9 mouse cellular contexts compared by ENCODE assay signal in genomic region chr5:22344976-22345651, GRCm38 (mm10). TPM values are rescaled to one million over a fixed set of nuclear protein-coding genes. Genes with fewer than 3 reads are reported as not detected.
A peak's percentile ranks its signal among the peaks of the same experiment; 100 is the strongest.
DNase-seq lines count a peak whose midpoint lies in the region; ATAC-seq and TF ChIP-seq lines count a peak whose summit lies in the region.
"Had no signal": no experiment of that assay in that cellular context is flagged by ENCODE, and none has a peak within 500 bp of the region (broad histone marks: within the 10 kb centered on the region; RNA-seq: fewer than 3 reads in every experiment).

No protein-coding gene starts in this region.

- H3K4me3 ChIP-seq in left cerebral cortex, adult 2 months: peak overlapping the region; percentile 52
- H3K4me3 ChIP-seq in forebrain, embryonic 13.5 days: peak overlapping the region; percentile 64
- peak overlapping the region; percentile 60 for H3K4me3 ChIP-seq in kidney, embryonic 15.5 days (replicated peaks)
- peak overlapping the region; percentile 75 for H3K4me3 ChIP-seq in midbrain, embryonic 16.5 days (ENCODE audit: low read depth, low read length)

- peaks cover 69% of the 10 kb centered on the region for H3K27me3 ChIP-seq in forebrain, embryonic 13.5 days
- peaks cover 93% of the 10 kb centered on the region for H3K27me3 ChIP-seq in kidney, embryonic 15.5 days
- H3K27me3 ChIP-seq in midbrain, embryonic 16.5 days (ENCODE audit: control insufficient read depth, insufficient read depth, low read depth, low read length): peaks cover 3% of the 10 kb centered on the region; the same call in 1 of the 2 replicates

- H3K4me1 ChIP-seq in forebrain, embryonic 13.5 days: peaks cover 22% of the 10 kb centered on the region
- peaks cover 28% of the 10 kb centered on the region for H3K4me1 ChIP-seq in kidney, embryonic 15.5 days
- peaks cover 20% of the 10 kb centered on the region for H3K4me1 ChIP-seq in midbrain, embryonic 16.5 days (ENCODE audit: control insufficient read depth, insufficient read depth, low read length)

- TF ChIP-seq CTCF in left cerebral cortex, adult 2 months (IDR thresholded peaks at IDR 0.05): no peak

- H3K36me3 ChIP-seq in forebrain, embryonic 13.5 days (ENCODE audit: poor library complexity, severe bottlenecking): no peaks in the 10 kb centered on the region
- no peaks in the 10 kb centered on the region for H3K36me3 ChIP-seq in kidney, embryonic 15.5 days
- no peaks in the 10 kb centered on the region for H3K36me3 ChIP-seq in midbrain, embryonic 16.5 days (ENCODE audit: control insufficient read depth, insufficient read depth, low read length)

- WGBS in forebrain, embryonic 13.5 days: under 1% methylated on average over 41 of the region's 58 CpGs
- under 1% methylated on average over 58 of the region's 58 CpGs for WGBS in kidney, embryonic 15.5 days
- under 1% methylated on average over 49 of the region's 58 CpGs for WGBS in midbrain, embryonic 16.5 days

- peak; percentile 69 for ATAC-seq in forebrain, embryonic 13.5 days
- peak; percentile 55 for ATAC-seq in kidney, embryonic 15.5 days (replicated peaks; ENCODE audit: low FRiP score)
- ATAC-seq in midbrain, embryonic 16.5 days: peak; percentile 55

- H3K9me3 ChIP-seq in forebrain, embryonic 13.5 days (replicated peaks): no peaks in the 10 kb centered on the region
- no peaks in the 10 kb centered on the region for H3K9me3 ChIP-seq in kidney, embryonic 15.5 days (replicated peaks)
- H3K9me3 ChIP-seq in midbrain, embryonic 16.5 days (replicated peaks; ENCODE audit: control insufficient read depth, low read length, poor library complexity, severe bottlenecking): no peaks in the 10 kb centered on the region

- peak overlapping the region; percentile 77 for H3K9ac ChIP-seq in forebrain, embryonic 13.5 days
- H3K9ac ChIP-seq in kidney, embryonic 15.5 days: peak overlapping the region; percentile 52
- peak overlapping the region; percentile 85 for H3K9ac ChIP-seq in midbrain, embryonic 16.5 days (ENCODE audit: low read depth, low read length)

- peak overlapping the region; percentile 93 for H3K4me2 ChIP-seq in forebrain, embryonic 13.5 days
- H3K4me2 ChIP-seq in kidney, embryonic 15.5 days: peak overlapping the region; percentile 97
- H3K4me2 ChIP-seq in midbrain, embryonic 16.5 days (ENCODE audit: low read length): peak overlapping the region; percentile 90

- peak overlapping the region; percentile 53; the same call in 1 of the 2 replicates for H3K27ac ChIP-seq in left cerebral cortex, adult 2 months
- H3K27ac ChIP-seq in forebrain, embryonic 13.5 days: peak overlapping the region; percentile 73
- H3K27ac ChIP-seq in kidney, embryonic 15.5 days: no peak overlapping the region
- peak overlapping the region; percentile 82 for H3K27ac ChIP-seq in midbrain, embryonic 16.5 days (ENCODE audit: low read length)
- H3K27ac ChIP-seq: macrophage had no signal

- peak in 1 of 2 experiments; percentile 30 for DNase-seq in left cerebral cortex, adult 2 months (ENCODE audit: extremely low spot score in 1 of 2, low spot score in 2 of 2)
- DNase-seq in left cerebral cortex, postnatal 14 days (ENCODE audit: low spot score in 2 of 2): no peak
- DNase-seq in cerebellum, adult 11-12 months: peak; percentile 74
- no peak for DNase-seq in natural killer cell, adult 2 months (ENCODE audit: low spot score in 2 of 2)
- DNase-seq in thymus, postnatal 10 days (ENCODE audit: low spot score in 2 of 2): no peak

- intact Hi-C loops in left cerebral cortex, adult 2 months (cut with DNase I): loop anchor here (5.0 kb wide), 1 partner anchor 157 kb away; no protein-coding TSS in a partner anchor
- intact Hi-C loops in left cerebral cortex, postnatal 14 days (cut with DNase I): loop anchor here (10.0 kb wide), 1 partner anchor 140 kb away; no protein-coding TSS in a partner anchor

RNA-seq across cellular contexts. Expression of gene Reln, which starts 0.6 kb away (rescaled TPM):
- 10 to 100 TPM; 89.5 to 92.6 TPM for total RNA-seq in left cerebral cortex, adult 2 months (2021)
- total RNA-seq in left cerebral cortex, postnatal 14 days (2021): 100 to 1,000 TPM; 107 to 114 TPM
- polyA plus RNA-seq in forebrain, embryonic 13.5 days (2015; fragmentation: Nextera tagmentation; extraction: Ambion mirVana): 33.6 and 36.4 TPM in 2 replicates
- polyA plus RNA-seq in kidney, embryonic 15.5 days (2015; fragmentation: Nextera tagmentation; extraction: Ambion mirVana): 12.4 and 13.0 TPM in 2 replicates
- polyA plus RNA-seq in midbrain, embryonic 16.5 days (2015; fragmentation: Nextera tagmentation; extraction: Ambion mirVana): 37.8 and 39.5 TPM in 2 replicates
- polyA plus RNA-seq: macrophage had no signal
